Mouse (Mus musculus) lung, embryonic 16.5 days (tissue): ENCODE results near the gene Tyr. TPM values are rescaled to one million over a fixed set of nuclear protein-coding genes. Genes with fewer than 3 reads are reported as not detected.
"Not testable (repeated sequence)": the region's sequence is repeated elsewhere in the genome, so short reads cannot be mapped to it uniquely, and the experiment has no call there.

ENCODE experiments used
- ATAC-seq: fragments of 200-750 bp; cut with Nextera tagmentation; 2 replicates; pipeline ENCODE4 v1.8.0; 2017; ENCODE audit warnings: low read depth, mild to moderate bottlenecking, moderate library complexity
- H3K27ac ChIP-seq: fragments of 300-500 bp; sonication (generic); 2 replicates; pipeline ENCODE4 v1.5.1; 2014; ENCODE audit warnings: mild to moderate bottlenecking, control low read depth, low read length
- H3K27me3 ChIP-seq: fragments of 300-500 bp; sonication (generic); 2 replicates; pipeline ENCODE4 v1.6.1; 2014; ENCODE audit warnings: low read depth, low read length, mixed read lengths; ENCODE audit not compliant: control insufficient read depth, insufficient read depth
- H3K36me3 ChIP-seq: fragments of 300-500 bp; sonication (generic); 2 replicates; pipeline ENCODE4 v1.6.1; 2014; ENCODE audit warnings: low read length; ENCODE audit not compliant: control insufficient read depth, insufficient read depth
- H3K4me1 ChIP-seq: fragments of 300-500 bp; sonication (generic); replicated peaks from 2 replicates; pipeline ENCODE4 v1.6.1; 2014; ENCODE audit warnings: low read length, mixed read lengths; ENCODE audit not compliant: control insufficient read depth, insufficient read depth
- H3K4me2 ChIP-seq: fragments of 300-500 bp; sonication (generic); 2 replicates; pipeline ENCODE4 v1.6.1; 2014; ENCODE audit warnings: low read depth, low read length, control low read depth
- H3K4me3 ChIP-seq: fragments of 300-500 bp; sonication (generic); 2 replicates; pipeline ENCODE4 v1.5.1; 2014; ENCODE audit warnings: mild to moderate bottlenecking, low read length, control low read depth
- H3K9ac ChIP-seq: fragments of 300-500 bp; sonication (generic); 2 replicates; pipeline ENCODE4 v1.6.1; 2014; ENCODE audit warnings: low read length, control low read depth
- H3K9me3 ChIP-seq: fragments of 300-500 bp; sonication (generic); 2 replicates; pipeline ENCODE4 v1.6.1; 2016; ENCODE audit warnings: low read length; ENCODE audit not compliant: control insufficient read depth
- WGBS: fragments of 180-500 bp; shearing (Covaris S2); extraction: QIAGEN DNeasy Blood & Tissue Kit; methylation state at CpG from one replicate; pipeline ENCODE4 v1.1.7; 2014; 5-methylcytosine and 5-hydroxymethylcytosine counted together
- polyA plus RNA-seq: library from polyadenylated mRNA; unstranded; fragments of >200 nt; fragmentation: Nextera tagmentation; extraction: Ambion mirVana; gene quantifications from 2 replicates; pipeline ENCODE4 v1.2.1, GENCODE M21; 2015

The Tyr gene
- not detected in 2 replicates for polyA plus RNA-seq

DNA sequence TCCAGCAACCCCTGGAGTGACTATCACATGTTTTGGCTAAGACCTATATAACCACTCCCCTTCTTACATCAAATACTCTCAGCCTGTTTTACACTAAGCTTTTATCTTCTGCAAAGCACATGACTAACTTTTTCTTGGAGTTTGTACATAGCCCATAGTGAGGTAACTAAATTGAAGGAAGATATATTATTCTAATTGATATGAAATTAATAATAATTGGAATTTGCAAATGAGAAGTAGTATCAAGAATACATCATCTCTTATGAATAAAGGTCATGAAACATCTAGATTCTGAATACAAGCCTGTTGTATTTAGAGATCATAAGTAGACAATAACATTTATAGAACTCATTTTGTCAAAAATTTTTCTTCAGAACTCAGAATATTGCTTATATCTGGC lies at the start of gene Tyr:
Gene Tyr, minus strand, starts transcription at position 101 of the 400 bp plus-strand sequence.
- no peaks in the 10 kb centered on the region for H3K27me3 ChIP-seq
- H3K9me3 ChIP-seq, result no peaks in the 10 kb centered on the region
- no peaks in the 10 kb centered on the region for H3K36me3 ChIP-seq
- H3K4me1 ChIP-seq, result no peaks in the 10 kb centered on the region
- ATAC-seq, result no peak
- H3K4me3 ChIP-seq, result no peak within 1 kb of the TSS
- H3K27ac ChIP-seq, result no peak within 1 kb of the TSS
- no peak within 1 kb of the TSS for H3K4me2 ChIP-seq
- no peak within 1 kb of the TSS for H3K9ac ChIP-seq

DNA sequence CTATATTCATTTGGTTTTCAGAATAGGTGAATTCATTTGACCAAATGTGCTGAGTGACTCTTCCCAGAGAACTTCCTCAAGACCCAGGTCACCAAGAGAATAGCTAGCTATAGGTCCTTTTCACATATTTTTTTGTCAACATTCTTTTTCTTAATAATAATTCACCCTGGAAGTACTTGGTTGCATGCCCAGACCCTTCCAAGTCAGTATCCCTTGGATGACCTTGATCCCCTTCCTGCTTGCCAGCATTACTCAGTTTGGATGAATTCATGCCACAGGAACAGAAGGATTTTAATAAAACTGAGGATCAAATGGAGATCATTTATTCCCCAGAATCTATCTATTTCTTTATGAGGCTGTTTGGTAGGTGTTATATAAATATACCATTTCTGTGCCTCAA lies 45.7 kb upstream of the Tyr start:
- no peak for ATAC-seq
- Histone ChIP-seq H3K4me3 (no peak overlapping the region), H3K27me3 (no peaks in the 10 kb centered on the region), H3K4me2 (no peak overlapping the region), H3K9me3 (no peaks in the 10 kb centered on the region), H3K9ac (no peak overlapping the region), H3K36me3 (no peaks in the 10 kb centered on the region), H3K27ac (no peak overlapping the region), H3K4me1 (no peaks in the 10 kb centered on the region)

DNA sequence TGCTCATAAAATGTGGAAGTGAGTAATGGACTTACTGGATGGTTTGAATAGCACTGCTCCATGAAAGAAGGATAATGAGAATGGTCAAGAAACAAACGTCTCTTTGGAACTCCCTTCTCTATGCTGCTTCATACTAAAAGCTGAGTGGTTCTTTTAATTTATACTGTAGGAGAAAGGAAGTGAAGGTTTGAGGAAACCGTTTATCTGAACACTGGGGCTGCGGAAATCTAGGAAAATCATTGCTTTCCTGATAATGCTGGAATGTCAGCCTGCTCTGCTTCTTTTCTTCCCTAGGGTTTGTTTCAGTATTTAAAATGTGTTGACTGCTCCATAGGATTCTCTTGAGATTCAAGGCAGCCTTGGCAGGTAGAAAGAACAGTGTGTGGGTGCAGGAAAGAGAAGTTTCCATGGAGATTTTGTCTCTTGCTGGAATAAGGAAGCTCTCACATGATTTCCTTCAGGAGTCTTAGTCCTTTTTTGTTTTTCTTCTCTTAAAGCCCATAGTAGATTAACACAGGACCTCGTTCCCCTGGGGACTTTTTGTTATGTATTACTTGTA lies 891 bp upstream of the Tyr start:
- Histone ChIP-seq H3K4me2 (no peak overlapping the region), H3K9me3 (no peaks in the 10 kb centered on the region), H3K9ac (no peak overlapping the region), H3K4me3 (no peak overlapping the region), H3K27ac (no peak overlapping the region), H3K4me1 (no peaks in the 10 kb centered on the region), H3K27me3 (no peaks in the 10 kb centered on the region), H3K36me3 (no peaks in the 10 kb centered on the region)
- no peak for ATAC-seq
- WGBS, result 11% methylated on average over 4 of the region's 4 CpGs

- Histone ChIP-seq H3K4me2 (no peak overlapping the region), H3K27me3 (no peaks in the 10 kb centered on the region), H3K9ac (no peak overlapping the region), H3K27ac (no peak overlapping the region), H3K4me3 (no peak overlapping the region), H3K9me3 (no peaks in the 10 kb centered on the region), H3K4me1 (no peaks in the 10 kb centered on the region), H3K36me3 (no peaks in the 10 kb centered on the region)
- ATAC-seq, result no peak
- WGBS, result 72% methylated on average over 3 of the region's 3 CpGs
These were observed 5.3 kb downstream of the Tyr start for GRCm38 (mm10) chr7:87488024-87488423.

- no peaks in the 10 kb centered on the region for H3K9me3 ChIP-seq
- no peaks in the 10 kb centered on the region for H3K36me3 ChIP-seq
- ATAC-seq, result no peak
- no peak overlapping the region for H3K4me2 ChIP-seq
- H3K4me3 ChIP-seq, result no peak overlapping the region
- no peak overlapping the region for H3K9ac ChIP-seq
- H3K4me1 ChIP-seq, result no peaks in the 10 kb centered on the region
- no peaks in the 10 kb centered on the region for H3K27me3 ChIP-seq
- WGBS, result 47% methylated on average over 1 of the region's 1 CpGs
- no peak overlapping the region for H3K27ac ChIP-seq
These were observed 80.0 kb downstream of the Tyr start for GRCm38 (mm10) chr7:87413271-87413670.

- H3K4me1 ChIP-seq, H3K27me3 ChIP-seq, H3K4me2 ChIP-seq, ATAC-seq, H3K4me3 ChIP-seq, H3K27ac ChIP-seq, H3K9me3 ChIP-seq, H3K36me3 ChIP-seq, H3K9ac ChIP-seq: not testable (repeated sequence)
- WGBS, result 8% methylated on average over 4 of the region's 4 CpGs
These were observed 81.9 kb downstream of the Tyr start for GRCm38 (mm10) chr7:87411373-87411772.

DNA sequence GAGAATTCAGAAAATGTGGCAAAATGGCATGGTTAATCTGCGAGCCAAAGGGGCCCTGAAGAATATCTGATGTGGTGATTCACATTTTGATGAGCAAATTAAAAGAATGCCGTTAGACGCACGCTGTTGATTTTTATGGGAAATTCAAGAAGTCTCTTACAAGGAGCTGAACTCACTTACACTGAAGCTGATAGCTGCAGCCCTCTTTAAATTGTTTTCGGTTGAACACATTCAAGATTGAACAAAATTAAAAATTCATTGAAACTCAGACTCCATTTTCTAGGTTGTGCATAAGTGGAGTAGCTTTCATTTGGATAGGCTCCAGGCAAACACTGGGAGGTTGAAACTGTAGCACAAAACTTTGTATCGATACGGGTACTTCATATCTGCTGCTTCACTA lies 96.3 kb downstream of the Tyr start:
- 92% methylated on average over 7 of the region's 7 CpGs for WGBS
- no peak overlapping the region for H3K4me3 ChIP-seq

DNA sequence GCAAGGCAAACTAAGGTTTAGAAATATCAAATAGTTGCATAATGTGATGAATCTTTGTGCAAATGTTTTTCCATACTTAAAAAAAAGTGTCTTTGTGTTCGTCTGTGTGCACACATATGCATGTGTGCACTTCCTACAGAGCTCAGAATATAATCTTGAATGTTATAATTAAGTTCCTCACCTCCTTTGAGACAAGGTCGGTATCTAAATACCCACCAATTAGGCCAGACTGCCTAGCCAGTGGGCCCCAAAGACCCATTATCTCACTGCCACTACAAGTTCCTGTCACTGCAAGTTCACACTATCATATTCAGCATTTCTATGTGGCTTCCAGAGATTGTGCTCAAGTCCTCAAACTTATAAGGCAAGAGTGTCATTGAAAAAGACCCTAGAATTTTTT lies 118.4 kb downstream of the Tyr start:
- 72% methylated on average over 2 of the region's 2 CpGs for WGBS
- no peak for ATAC-seq
- Histone ChIP-seq H3K4me2 (no peak overlapping the region), H3K36me3 (no peaks in the 10 kb centered on the region), H3K9me3 (no peaks in the 10 kb centered on the region), H3K9ac (no peak overlapping the region), H3K4me1 (no peaks in the 10 kb centered on the region), H3K27me3 (no peaks in the 10 kb centered on the region), H3K4me3 (no peak overlapping the region), H3K27ac (no peak overlapping the region)

More for the DNA sequence above, 96.3 kb downstream of the Tyr start:
- ATAC-seq, result no peak
- no peaks in the 10 kb centered on the region for H3K27me3 ChIP-seq
- no peak overlapping the region for H3K9ac ChIP-seq
- no peak overlapping the region for H3K27ac ChIP-seq
- no peaks in the 10 kb centered on the region for H3K9me3 ChIP-seq
- H3K4me2 ChIP-seq, result no peak overlapping the region
- H3K36me3 ChIP-seq, result no peaks in the 10 kb centered on the region
- H3K4me1 ChIP-seq, result no peaks in the 10 kb centered on the region
